Mouse (Mus musculus) gastrocnemius, postnatal 4 days (tissue): ENCODE measurements around the gene Cycs. TPM values are rescaled to one million over a fixed set of nuclear protein-coding genes. Genes with fewer than 3 reads are reported as not detected.
"Not testable (repeated sequence)": the region's sequence is repeated elsewhere in the genome, so short reads cannot be mapped to it uniquely, and the experiment has no call there.

ENCODE experiments used
- DNase-seq, 2 experiments: peaks; one replicate each; pipeline ENCODE4 v3.0.0; 2021 to 2022; ENCODE audit warnings: low spot score in 2 of 2, mixed read lengths in 2 of 2
- long read RNA-seq, 2 experiments: library from polyadenylated mRNA; stranded (forward); transcript quantifications; one replicate each; pipeline ENCODE4 v2.0.0; 2021
- total RNA-seq, 2 experiments: library from RNA; stranded (reverse); gene quantifications; 2 replicates each; pipeline ENCODE4 v1.2.3; 2021

Cycs gene
- 10 to 100 TPM; 43.5 to 51.8 TPM for total RNA-seq
- long read RNA-seq, experiment 1, transcript Cycs-202 (3 exons, 3,123 nt) = major isoform, 331 of 341 reads
- long read RNA-seq, experiment 1, partial matches to known transcripts = 0 of 341 reads
- long read RNA-seq, experiment 1, other reads (novel, unspliced or antisense) = 7 of 341 reads
- long read RNA-seq, experiment 2, transcript Cycs-202 (3 exons, 3,123 nt) = major isoform, 294 of 295 reads
- long read RNA-seq, experiment 2, partial matches to known transcripts = 0 of 295 reads
- long read RNA-seq, experiment 2, other reads (novel, unspliced or antisense) = 0 of 295 reads

- DNase-seq = peak; percentile 98 to 99
These were observed at the start of gene Cycs for GRCm38 (mm10) chr6:50566141-50566996. Cycs (minus strand) TSS chr6:50566538.

- DNase-seq = no peak
These were observed 35.3 kb upstream of the Cycs start for GRCm38 (mm10) chr6:50601620-50602019.

- DNase-seq = peak in 1 of 2 experiments; percentile 38
These were observed 32.2 kb upstream of the Cycs start for GRCm38 (mm10) chr6:50598560-50598959.

- DNase-seq = peak; percentile 80 to 91
These were observed 30.2 kb upstream of the Cycs start, which contains the start of gene 4921507P07Rik for GRCm38 (mm10) chr6:50596301-50597211. 4921507P07Rik (minus strand) TSS chr6:50596632.

- DNase-seq = no peak
These were observed 28.0 kb upstream of the Cycs start for GRCm38 (mm10) chr6:50594372-50594771.

- DNase-seq = no peak
These were observed 27.1 kb upstream of the Cycs start for GRCm38 (mm10) chr6:50593334-50593845.

- DNase-seq = no peak
These were observed 23.9 kb upstream of the Cycs start for GRCm38 (mm10) chr6:50590234-50590633.

- DNase-seq = no peak
These were observed 21.9 kb upstream of the Cycs start for GRCm38 (mm10) chr6:50588251-50588650.

GRCm38 (mm10) chr6:50587412-50587811, 21.1 kb upstream of the Cycs start:
- no peak for DNase-seq

GRCm38 (mm10) chr6:50586316-50586715, 20.0 kb upstream of the Cycs start:
- no peak for DNase-seq

- no peak for DNase-seq
These were observed 19.4 kb upstream of the Cycs start for GRCm38 (mm10) chr6:50585733-50586132.

GRCm38 (mm10) chr6:50571661-50572060, 5.3 kb upstream of the Cycs start:
- DNase-seq = no peak

- no peak for DNase-seq
These were observed 588 bp upstream of the Cycs start for GRCm38 (mm10) chr6:50566997-50567255.

GRCm38 (mm10) chr6:50563651-50564050, 2.7 kb downstream of the Cycs start:
- no peak for DNase-seq

- DNase-seq = no peak
These were observed 3.9 kb downstream of the Cycs start for GRCm38 (mm10) chr6:50562421-50562820.

GRCm38 (mm10) chr6:50560776-50561175, 5.6 kb downstream of the Cycs start:
- no peak for DNase-seq

GRCm38 (mm10) chr6:50558877-50559276, 7.5 kb downstream of the Cycs start:
- no peak for DNase-seq

- no peak for DNase-seq
These were observed 8.8 kb downstream of the Cycs start for GRCm38 (mm10) chr6:50557566-50557965.

GRCm38 (mm10) chr6:50554223-50554622, 12.1 kb downstream of the Cycs start:
- DNase-seq = not testable (repeated sequence)

- no peak for DNase-seq
These were observed 13.3 kb downstream of the Cycs start for GRCm38 (mm10) chr6:50552881-50553518.

- DNase-seq = no peak
These were observed 16.5 kb downstream of the Cycs start for GRCm38 (mm10) chr6:50549791-50550190.
